Mouse (Mus musculus) left cerebral cortex, adult 11 months (tissue): Measurements from ENCODE around the gene Ifi214.
"Not testable (repeated sequence)": the region's sequence is repeated elsewhere in the genome, so short reads cannot be mapped to it uniquely, and the experiment has no call there.

Experiments used
- DNase-seq: peaks from one replicate; pipeline ENCODE4 v3.0.0; 2022; ENCODE audit warnings: low spot score

Ifi214 gene

GRCm38 (mm10) chr1:173535791-173536190 is at the start of gene Ifi214:
Gene Ifi214, minus strand, starts transcription at chr1:173535957.
- not testable (repeated sequence) for DNase-seq

- DNase-seq, result no peak
Observed at GRCm38 (mm10) chr1:173579921-173580585, 44.3 kb upstream of the Ifi214 start.

- no peak for DNase-seq
Observed at GRCm38 (mm10) chr1:173579079-173579478, 43.3 kb upstream of the Ifi214 start.

GRCm38 (mm10) chr1:173550491-173551050 is 14.8 kb upstream of the Ifi214 start:
- not testable (repeated sequence) for DNase-seq

GRCm38 (mm10) chr1:173548798-173549197 is 13.0 kb upstream of the Ifi214 start:
- not testable (repeated sequence) for DNase-seq

- no peak for DNase-seq
Observed at GRCm38 (mm10) chr1:173521452-173521851, 14.3 kb downstream of the Ifi214 start.

- not testable (repeated sequence) for DNase-seq
Observed at GRCm38 (mm10) chr1:173510595-173510994, 25.2 kb downstream of the Ifi214 start.

- DNase-seq, result not testable (repeated sequence)
Observed at GRCm38 (mm10) chr1:173491483-173491882, 44.3 kb downstream of the Ifi214 start.

- not testable (repeated sequence) for DNase-seq
Observed at GRCm38 (mm10) chr1:173490812-173491480, 44.8 kb downstream of the Ifi214 start, which contains the start of gene Ifi206. Gene Ifi206, minus strand, starts transcription at chr1:173491041.

GRCm38 (mm10) chr1:173481182-173481574 is 54.6 kb downstream of the Ifi214 start:
- DNase-seq, result not testable (repeated sequence)

GRCm38 (mm10) chr1:173480399-173481181 is 55.2 kb downstream of the Ifi214 start:
- not testable (repeated sequence) for DNase-seq
